Mouse (Mus musculus) liver, adult 2 months (tissue): ENCODE measurements around the gene Ifi203. TPM values are rescaled to one million over a fixed set of nuclear protein-coding genes. Genes with fewer than 3 reads are reported as not detected.
"Not testable (repeated sequence)": the region's sequence is repeated elsewhere in the genome, so short reads cannot be mapped to it uniquely, and the experiment has no call there.

Source experiments
- DNase-seq: peaks from one replicate; pipeline ENCODE4 v3.0.0-alpha.2; 2011; ENCODE audit warnings: low read depth, low spot score; ENCODE audit errors: extremely low read depth
- H3K27ac ChIP-seq: fragments of 200-500 bp; replicated peaks from 2 replicates; pipeline ENCODE4 v1.5.1; 2012; ENCODE audit warnings: low read depth, mild to moderate bottlenecking, control low read depth, inconsistent platforms, low read length; ENCODE audit not compliant: insufficient read depth
- H3K27me3 ChIP-seq: fragments of 200-500 bp; 2 replicates; pipeline ENCODE4 v1.6.1; 2012; ENCODE audit warnings: mild to moderate bottlenecking, moderate library complexity, low read length, inconsistent platforms; ENCODE audit not compliant: control insufficient read depth, insufficient read depth
- H3K36me3 ChIP-seq: fragments of 200-500 bp; 2 replicates; pipeline ENCODE4 v1.6.1; 2012; ENCODE audit warnings: low read length, inconsistent platforms; ENCODE audit not compliant: control insufficient read depth, insufficient read depth
- H3K4me1 ChIP-seq: fragments of 200-500 bp; 2 replicates; pipeline ENCODE4 v1.6.1; 2011; ENCODE audit warnings: low read length; ENCODE audit not compliant: control insufficient read depth, insufficient read depth
- H3K4me3 ChIP-seq: fragments of 200-500 bp; 2 replicates; pipeline ENCODE4 v1.5.1; 2011; ENCODE audit warnings: low read depth, mild to moderate bottlenecking, control low read depth, low read length, moderate library complexity; ENCODE audit not compliant: insufficient read depth
- H3K79me2 ChIP-seq: fragments of 200-500 bp; 2 replicates; pipeline ENCODE4 v1.6.1; 2012; ENCODE audit warnings: inconsistent platforms, mild to moderate bottlenecking, low read length, moderate library complexity; ENCODE audit not compliant: control insufficient read depth, insufficient read depth
- H3K9ac ChIP-seq: fragments of 200-500 bp; 2 replicates; pipeline ENCODE4 v1.6.1; 2012; ENCODE audit warnings: low read depth, mild to moderate bottlenecking, control low read depth, inconsistent platforms, low read length
- CTCF ChIP-seq: fragments of 200-500 bp; IDR thresholded peaks from 2 replicates; pipeline ENCODE4 v1.5.1; 2011; ENCODE audit warnings: low read depth, low read length, control low read depth
- POLR2A ChIP-seq: fragments of 200-500 bp; IDR thresholded peaks from 2 replicates; pipeline ENCODE4 v1.6.1; 2011; ENCODE audit warnings: low read length, control low read depth; ENCODE audit not compliant: insufficient read depth; ENCODE audit errors: extremely low read depth
- WGBS: fragments of 180-500 bp; shearing (Covaris S2); methylation state at CpG from one replicate; pipeline ENCODE4 v1.1.7; 2018; 5-methylcytosine and 5-hydroxymethylcytosine counted together
- polyA plus RNA-seq: library from polyadenylated mRNA; depleted of rRNA; stranded (reverse); fragments of >200 nt; gene quantifications from 2 replicates; pipeline ENCODE4 v1.2.3, GENCODE M21; 2012; rRNA removed
- total RNA-seq: library from RNA; depleted of rRNA; stranded (reverse); fragments of >200 nt; gene quantifications from 2 replicates; pipeline ENCODE4 v1.2.3, GENCODE M21; 2014; rRNA removed

Gene Ifi203
- total RNA-seq (8.9 and 9.8 TPM in 2 replicates), polyA plus RNA-seq (1.3 and 2.5 TPM in 2 replicates)

- not testable (repeated sequence) for H3K36me3 ChIP-seq, H3K79me2 ChIP-seq, H3K4me1 ChIP-seq, H3K27me3 ChIP-seq
- H3K9ac ChIP-seq = peak within 1 kb of the TSS; percentile 51
- peak; percentile 8 for DNase-seq
- WGBS = 41% methylated on average over 3 of the region's 3 CpGs
- peak within 1 kb of the TSS; percentile 65 for H3K27ac ChIP-seq
- peak within 1 kb of the TSS; percentile 47 for H3K4me3 ChIP-seq
These were observed at the start of gene Ifi203, which contains the start of gene Mndal for GRCm38 (mm10) chr1:173941924-173942779. TSS of gene Ifi203 (minus strand) at chr1:173942672. TSS of gene Mndal (minus strand) at chr1:173942491.

GRCm38 (mm10) chr1:173982694-173983305 lies 40.3 kb upstream of the Ifi203 start, which contains the start of gene Ifi202b:
TSS of gene Ifi202b (minus strand) at chr1:173982744.
- not testable (repeated sequence) for H3K9ac ChIP-seq, H3K36me3 ChIP-seq, H3K4me3 ChIP-seq, H3K27me3 ChIP-seq, H3K79me2 ChIP-seq, H3K4me1 ChIP-seq, H3K27ac ChIP-seq, DNase-seq
- WGBS = 79% methylated on average over 6 of the region's 6 CpGs

- not testable (repeated sequence) for H3K4me3 ChIP-seq, H3K79me2 ChIP-seq, H3K36me3 ChIP-seq, H3K4me1 ChIP-seq, H3K27me3 ChIP-seq, H3K27ac ChIP-seq, DNase-seq, H3K9ac ChIP-seq
- 16% methylated on average over 3 of the region's 3 CpGs for WGBS
These were observed 38.6 kb upstream of the Ifi203 start for GRCm38 (mm10) chr1:173981038-173981437.

GRCm38 (mm10) chr1:173977622-173978021 lies 35.1 kb upstream of the Ifi203 start:
- Histone ChIP-seq H3K27ac (no peak overlapping the region), H3K27me3 (no peaks in the 10 kb centered on the region), H3K4me3 (no peak overlapping the region), H3K9ac (no peak overlapping the region), H3K4me1 (no peaks in the 10 kb centered on the region), H3K79me2 (no peaks in the 10 kb centered on the region), H3K36me3 (no peaks in the 10 kb centered on the region)
- no peak for TF ChIP-seq POLR2A
- TF ChIP-seq CTCF = no peak
- no peak for DNase-seq

- Histone ChIP-seq H3K9ac (no peak overlapping the region), H3K4me3 (no peak overlapping the region), H3K79me2 (no peaks in the 10 kb centered on the region), H3K4me1 (no peaks in the 10 kb centered on the region), H3K36me3 (no peaks in the 10 kb centered on the region), H3K27me3 (no peaks in the 10 kb centered on the region), H3K27ac (no peak overlapping the region)
- TF ChIP-seq POLR2A = no peak
- TF ChIP-seq CTCF = no peak
- no peak for DNase-seq
These were observed 30.6 kb upstream of the Ifi203 start for GRCm38 (mm10) chr1:173973111-173973510.

GRCm38 (mm10) chr1:173961491-173961890 lies 19.0 kb upstream of the Ifi203 start:
- not testable (repeated sequence) for H3K79me2 ChIP-seq, H3K27ac ChIP-seq, H3K9ac ChIP-seq, H3K4me3 ChIP-seq, H3K36me3 ChIP-seq, H3K27me3 ChIP-seq, H3K4me1 ChIP-seq
- peak; percentile 17 for DNase-seq
- 56% methylated on average over 1 of the region's 1 CpGs for WGBS

- not testable (repeated sequence) for DNase-seq, H3K79me2 ChIP-seq, H3K27me3 ChIP-seq, H3K36me3 ChIP-seq, H3K4me3 ChIP-seq, H3K9ac ChIP-seq, H3K27ac ChIP-seq, H3K4me1 ChIP-seq
- 64% methylated on average over 3 of the region's 3 CpGs for WGBS
These were observed 17.5 kb upstream of the Ifi203 start for GRCm38 (mm10) chr1:173959998-173960397.

GRCm38 (mm10) chr1:173955839-173956527 lies 13.5 kb upstream of the Ifi203 start:
- H3K4me1 ChIP-seq, H3K9ac ChIP-seq, DNase-seq, H3K36me3 ChIP-seq, H3K27me3 ChIP-seq, H3K4me3 ChIP-seq, H3K27ac ChIP-seq, H3K79me2 ChIP-seq: not testable (repeated sequence)
- WGBS = 59% methylated on average over 3 of the region's 3 CpGs
